Mouse (Mus musculus) stomach, embryonic 15.5 days (tissue): ENCODE measurements around the gene Rab24. TPM values are rescaled to one million over a fixed set of nuclear protein-coding genes. Genes with fewer than 3 reads are reported as not detected.

Source experiments
- ATAC-seq: fragments of 200-750 bp; cut with Nextera tagmentation; 2 replicates; pipeline ENCODE4 v1.8.0; 2017; ENCODE audit warnings: low read depth, moderate number of reproducible peaks, moderate TSS enrichment; ENCODE audit not compliant: insufficient read depth, low FRiP score
- H3K27ac ChIP-seq: fragments of 300-500 bp; sonication (generic); 2 replicates; pipeline ENCODE4 v1.5.1; 2015; ENCODE audit warnings: mild to moderate bottlenecking, inconsistent platforms
- H3K27me3 ChIP-seq: fragments of 300-500 bp; sonication (generic); replicated peaks from 2 replicates; pipeline ENCODE4 v1.6.1; 2015; ENCODE audit warnings: inconsistent platforms
- H3K36me3 ChIP-seq: fragments of 300-500 bp; sonication (generic); 2 replicates; pipeline ENCODE4 v1.6.1; 2015; ENCODE audit warnings: inconsistent platforms
- H3K4me1 ChIP-seq: fragments of 300-500 bp; sonication (generic); 2 replicates; pipeline ENCODE4 v1.6.1; 2015; ENCODE audit warnings: inconsistent platforms
- H3K4me2 ChIP-seq: fragments of 300-500 bp; sonication (generic); 2 replicates; pipeline ENCODE4 v1.6.1; 2015; ENCODE audit warnings: mild to moderate bottlenecking, inconsistent platforms
- H3K4me3 ChIP-seq: fragments of 300-500 bp; sonication (generic); replicated peaks from 2 replicates; pipeline ENCODE4 v1.5.1; 2015; ENCODE audit warnings: inconsistent platforms
- H3K9ac ChIP-seq: fragments of 300-500 bp; sonication (generic); 2 replicates; pipeline ENCODE4 v1.6.1; 2015; ENCODE audit warnings: inconsistent platforms
- H3K9me3 ChIP-seq: fragments of 300-500 bp; sonication (generic); 2 replicates; pipeline ENCODE4 v1.6.1; 2016; ENCODE audit warnings: inconsistent platforms
- WGBS: fragments of 180-500 bp; shearing (Covaris S2); methylation state at CpG from one replicate; pipeline ENCODE4 v1.1.7; 2015; 5-methylcytosine and 5-hydroxymethylcytosine counted together
- polyA plus RNA-seq: library from polyadenylated mRNA; unstranded; fragments of >200 nt; fragmentation: Nextera tagmentation; extraction: Ambion mirVana; gene quantifications from 2 replicates; pipeline ENCODE4 v1.2.1, GENCODE M21; 2015

The Rab24 gene
- polyA plus RNA-seq, 1 experiment from 2014 or later = 93.2 TPM

- H3K27ac ChIP-seq = no peak overlapping the region; the same call in 1 of the 2 replicates
- no peaks in the 10 kb centered on the region for H3K27me3 ChIP-seq
- no peak overlapping the region for H3K4me3 ChIP-seq
- H3K9me3 ChIP-seq = no peaks in the 10 kb centered on the region
- no peak overlapping the region for H3K4me2 ChIP-seq
- 0 out of 2 replicates have a peak, but pooled peaks cover 2% of the 10 kb centered on the region for H3K4me1 ChIP-seq
- H3K9ac ChIP-seq = no peak overlapping the region
- H3K36me3 ChIP-seq = peaks cover 8% of the 10 kb centered on the region; the same call in 1 of the 2 replicates
- peak; percentile 77 for ATAC-seq
- 28% methylated on average over 2 of the region's 2 CpGs for WGBS
Measured at GRCm38 (mm10) chr13:55339259-55339658, 17.5 kb upstream of the Rab24 start.

GRCm38 (mm10) chr13:55338131-55339054 is 16.6 kb upstream of the Rab24 start:
- H3K27ac ChIP-seq = no peak overlapping the region
- H3K4me2 ChIP-seq = no peak overlapping the region
- no peaks in the 10 kb centered on the region for H3K36me3 ChIP-seq
- no peak overlapping the region for H3K4me3 ChIP-seq
- no peak overlapping the region for H3K9ac ChIP-seq
- 0 out of 2 replicates have a peak, but pooled peaks cover 2% of the 10 kb centered on the region for H3K4me1 ChIP-seq
- 61% methylated on average over 12 of the region's 12 CpGs for WGBS
- H3K9me3 ChIP-seq = no peaks in the 10 kb centered on the region
- ATAC-seq = no peak
- H3K27me3 ChIP-seq = no peaks in the 10 kb centered on the region

GRCm38 (mm10) chr13:55337341-55337975 is 15.7 kb upstream of the Rab24 start:
- no peak for ATAC-seq
- H3K4me2 ChIP-seq = no peak overlapping the region
- WGBS = 72% methylated on average over 10 of the region's 10 CpGs
- no peak overlapping the region for H3K9ac ChIP-seq
- H3K4me1 ChIP-seq = 0 out of 2 replicates have a peak, but pooled peaks cover 1% of the 10 kb centered on the region
- no peaks in the 10 kb centered on the region for H3K9me3 ChIP-seq
- no peak overlapping the region for H3K27ac ChIP-seq
- H3K4me3 ChIP-seq = no peak overlapping the region
- no peaks in the 10 kb centered on the region for H3K36me3 ChIP-seq
- no peaks in the 10 kb centered on the region for H3K27me3 ChIP-seq

- H3K4me1 ChIP-seq = no peaks in the 10 kb centered on the region
- WGBS = 89% methylated on average over 4 of the region's 4 CpGs
- no peak overlapping the region for H3K4me2 ChIP-seq
- no peak overlapping the region for H3K27ac ChIP-seq
- H3K36me3 ChIP-seq = no peaks in the 10 kb centered on the region
- no peaks in the 10 kb centered on the region for H3K27me3 ChIP-seq
- H3K9ac ChIP-seq = no peak overlapping the region
- ATAC-seq = no peak
- H3K9me3 ChIP-seq = no peaks in the 10 kb centered on the region
- no peak overlapping the region for H3K4me3 ChIP-seq
Measured at GRCm38 (mm10) chr13:55335701-55336100, 14.0 kb upstream of the Rab24 start.

GRCm38 (mm10) chr13:55332331-55332730 is 10.6 kb upstream of the Rab24 start:
- no peak for ATAC-seq
- H3K27ac ChIP-seq = no peak overlapping the region

GRCm38 (mm10) chr13:55330567-55331400 is 9.0 kb upstream of the Rab24 start:
- H3K9me3 ChIP-seq = no peaks in the 10 kb centered on the region

More at GRCm38 (mm10) chr13:55332331-55332730, 10.6 kb upstream of the Rab24 start:
- Histone ChIP-seq H3K36me3 (no peaks in the 10 kb centered on the region), H3K27me3 (no peaks in the 10 kb centered on the region), H3K4me2 (no peak overlapping the region), H3K9ac (no peak overlapping the region), H3K4me1 (peaks cover 23% of the 10 kb centered on the region), H3K9me3 (no peaks in the 10 kb centered on the region), H3K4me3 (no peak overlapping the region)
- 83% methylated on average over 3 of the region's 3 CpGs for WGBS

GRCm38 (mm10) chr13:55329683-55330566 is 8.2 kb upstream of the Rab24 start, which contains the start of gene Mxd3:
Gene Mxd3 (minus strand): TSS chr13:55329823.
- H3K27ac ChIP-seq = peak within 1 kb of the TSS; percentile 94
- H3K9ac ChIP-seq = peak within 1 kb of the TSS; percentile 52
- peak within 1 kb of the TSS; percentile 96 for H3K4me2 ChIP-seq
- H3K4me3 ChIP-seq = peak within 1 kb of the TSS; percentile 75
- peak; percentile 86 for ATAC-seq
- no peaks in the 10 kb centered on the region for H3K27me3 ChIP-seq
- H3K9me3 ChIP-seq = no peaks in the 10 kb centered on the region
- peaks cover 13% of the 10 kb centered on the region; the same call in 1 of the 2 replicates for H3K36me3 ChIP-seq
- peaks cover 37% of the 10 kb centered on the region for H3K4me1 ChIP-seq
- WGBS = under 1% methylated on average over 82 of the region's 82 CpGs

More at GRCm38 (mm10) chr13:55330567-55331400, 9.0 kb upstream of the Rab24 start:
- H3K27me3 ChIP-seq = no peaks in the 10 kb centered on the region
- H3K4me1 ChIP-seq = peaks cover 33% of the 10 kb centered on the region
- WGBS = 45% methylated on average over 14 of the region's 14 CpGs
- peak overlapping the region; percentile 96 for H3K4me2 ChIP-seq
- no peak for ATAC-seq
- 0 out of 2 replicates have a peak overlapping the region, but pooled peaks have one; percentile 21 for H3K9ac ChIP-seq
- H3K27ac ChIP-seq = peak overlapping the region; percentile 94; the same call in 1 of the 2 replicates
- peaks cover 5% of the 10 kb centered on the region; the same call in 1 of the 2 replicates for H3K36me3 ChIP-seq
- H3K4me3 ChIP-seq = peak overlapping the region; percentile 75

GRCm38 (mm10) chr13:55329109-55329682 is 7.5 kb upstream of the Rab24 start:
- H3K27me3 ChIP-seq = no peaks in the 10 kb centered on the region
- peak overlapping the region; percentile 46 for H3K9ac ChIP-seq
- H3K4me2 ChIP-seq = peak overlapping the region; percentile 96
- WGBS = under 1% methylated on average over 27 of the region's 29 CpGs
- H3K4me3 ChIP-seq = peak overlapping the region; percentile 75
- H3K4me1 ChIP-seq = peaks cover 41% of the 10 kb centered on the region
- ATAC-seq = no peak
- H3K36me3 ChIP-seq = peaks cover 17% of the 10 kb centered on the region
- H3K9me3 ChIP-seq = no peaks in the 10 kb centered on the region
- peak overlapping the region; percentile 73 for H3K27ac ChIP-seq

GRCm38 (mm10) chr13:55328641-55329040 is 6.9 kb upstream of the Rab24 start:
- H3K4me3 ChIP-seq = peak overlapping the region; percentile 75
- peak overlapping the region; percentile 96 for H3K4me2 ChIP-seq
- peaks cover 22% of the 10 kb centered on the region for H3K36me3 ChIP-seq
- no peak overlapping the region for H3K27ac ChIP-seq
- 74% methylated on average over 4 of the region's 4 CpGs for WGBS
- H3K27me3 ChIP-seq = no peaks in the 10 kb centered on the region
- ATAC-seq = no peak
- H3K4me1 ChIP-seq = peaks cover 47% of the 10 kb centered on the region
- H3K9ac ChIP-seq = peak overlapping the region; percentile 30; the same call in 1 of the 2 replicates
- no peaks in the 10 kb centered on the region for H3K9me3 ChIP-seq

- peak overlapping the region; percentile 75 for H3K4me3 ChIP-seq
- no peak overlapping the region for H3K27ac ChIP-seq
- H3K4me2 ChIP-seq = peak overlapping the region; percentile 96
- peak overlapping the region; percentile 30 for H3K9ac ChIP-seq
- ATAC-seq = no peak
- H3K36me3 ChIP-seq = peaks cover 27% of the 10 kb centered on the region
- no peaks in the 10 kb centered on the region for H3K27me3 ChIP-seq
- H3K9me3 ChIP-seq = no peaks in the 10 kb centered on the region
- 88% methylated on average over 6 of the region's 6 CpGs for WGBS
- H3K4me1 ChIP-seq = peaks cover 51% of the 10 kb centered on the region
Measured at GRCm38 (mm10) chr13:55328171-55328570, 6.4 kb upstream of the Rab24 start.
